Mouse (Mus musculus) hindbrain, embryonic 16.5 days (tissue): ENCODE data around the gene Kdm1b. TPM values are rescaled to one million over a fixed set of nuclear protein-coding genes. Genes with fewer than 3 reads are reported as not detected.

Source experiments
- ATAC-seq: fragments of 200-750 bp; cut with Nextera tagmentation; 2 replicates; pipeline ENCODE4 v1.8.0; 2017; ENCODE audit warnings: moderate TSS enrichment, moderate library complexity
- H3K27ac ChIP-seq: fragments of 300-500 bp; sonication (generic); 2 replicates; pipeline ENCODE4 v1.5.1; 2014; ENCODE audit warnings: low read depth, mild to moderate bottlenecking, control low read depth, low read length, moderate library complexity
- H3K27me3 ChIP-seq: fragments of 300-500 bp; sonication (generic); replicated peaks from 2 replicates; pipeline ENCODE4 v1.6.1; 2014; ENCODE audit warnings: low read length; ENCODE audit not compliant: control insufficient read depth, insufficient read depth
- H3K36me3 ChIP-seq: fragments of 300-500 bp; sonication (generic); 2 replicates; pipeline ENCODE4 v1.6.1; 2014; ENCODE audit warnings: mild to moderate bottlenecking, low read length, moderate library complexity, mixed read lengths; ENCODE audit not compliant: control insufficient read depth, insufficient read depth
- H3K4me1 ChIP-seq: fragments of 300-500 bp; sonication (generic); 2 replicates; pipeline ENCODE4 v1.6.1; 2014; ENCODE audit warnings: low read depth, low read length; ENCODE audit not compliant: control insufficient read depth, insufficient read depth
- H3K4me2 ChIP-seq: fragments of 300-500 bp; sonication (generic); 2 replicates; pipeline ENCODE4 v1.6.1; 2014; ENCODE audit warnings: mild to moderate bottlenecking, low read length, control low read depth, moderate library complexity
- H3K4me3 ChIP-seq: fragments of 300-500 bp; sonication (generic); 2 replicates; pipeline ENCODE4 v1.5.1; 2014; ENCODE audit warnings: mild to moderate bottlenecking, low read length, control low read depth, moderate library complexity
- H3K9ac ChIP-seq: fragments of 300-500 bp; sonication (generic); 2 replicates; pipeline ENCODE4 v1.6.1; 2014; ENCODE audit warnings: low read depth, mild to moderate bottlenecking, control low read depth, low read length, moderate library complexity
- H3K9me3 ChIP-seq: fragments of 300-500 bp; sonication (generic); 2 replicates; pipeline ENCODE4 v1.6.1; 2014; ENCODE audit warnings: mild to moderate bottlenecking, low read length, moderate library complexity; ENCODE audit not compliant: control insufficient read depth
- WGBS: fragments of 180-500 bp; shearing (Covaris S2); extraction: QIAGEN DNeasy Blood & Tissue Kit; methylation state at CpG from one replicate; pipeline ENCODE4 v1.1.7; 2014; 5-methylcytosine and 5-hydroxymethylcytosine counted together
- polyA plus RNA-seq: library from polyadenylated mRNA; unstranded; fragments of >200 nt; fragmentation: Nextera tagmentation; extraction: Ambion mirVana; gene quantifications from 2 replicates; pipeline ENCODE4 v1.2.1, GENCODE M21; 2015

The Kdm1b gene
- polyA plus RNA-seq, 1 experiment from 2014 or later: 17.5 TPM

- Histone ChIP-seq H3K4me1 (no peaks in the 10 kb centered on the region), H3K27ac (no peak overlapping the region), H3K9ac (no peak overlapping the region), H3K27me3 (no peaks in the 10 kb centered on the region), H3K4me2 (no peak overlapping the region), H3K4me3 (no peak overlapping the region), H3K36me3 (peaks cover 31% of the 10 kb centered on the region), H3K9me3 (no peaks in the 10 kb centered on the region)
- 91% methylated on average over 4 of the region's 4 CpGs for WGBS
- ATAC-seq: no peak
Measured at GRCm38 (mm10) chr13:47050009-47050408, 6.7 kb downstream of the Kdm1b start.

- no peak overlapping the region for H3K4me2 ChIP-seq
- ATAC-seq: no peak
- no peaks in the 10 kb centered on the region for H3K4me1 ChIP-seq
- no peaks in the 10 kb centered on the region for H3K27me3 ChIP-seq
- no peak overlapping the region for H3K27ac ChIP-seq
- no peaks in the 10 kb centered on the region for H3K9me3 ChIP-seq
- no peak overlapping the region for H3K4me3 ChIP-seq
- peaks cover 30% of the 10 kb centered on the region for H3K36me3 ChIP-seq
- 32% methylated on average over 10 of the region's 10 CpGs for WGBS
- no peak overlapping the region for H3K9ac ChIP-seq
Measured at GRCm38 (mm10) chr13:47053971-47054370, 10.7 kb downstream of the Kdm1b start.

GRCm38 (mm10) chr13:47056126-47056525 is 12.8 kb downstream of the Kdm1b start:
- H3K27ac ChIP-seq: no peak overlapping the region
- no peaks in the 10 kb centered on the region for H3K9me3 ChIP-seq
- H3K4me1 ChIP-seq: no peaks in the 10 kb centered on the region
- peaks cover 24% of the 10 kb centered on the region for H3K36me3 ChIP-seq
- no peak overlapping the region for H3K4me3 ChIP-seq
- WGBS: 87% methylated on average over 11 of the region's 11 CpGs
- no peak overlapping the region for H3K4me2 ChIP-seq
- no peaks in the 10 kb centered on the region for H3K27me3 ChIP-seq
- no peak for ATAC-seq
- no peak overlapping the region for H3K9ac ChIP-seq

- H3K4me1 ChIP-seq: no peaks in the 10 kb centered on the region
- no peak for ATAC-seq
- no peak overlapping the region for H3K27ac ChIP-seq
- H3K9ac ChIP-seq: no peak overlapping the region
- H3K27me3 ChIP-seq: no peaks in the 10 kb centered on the region
- H3K4me2 ChIP-seq: no peak overlapping the region
- WGBS: 92% methylated on average over 5 of the region's 5 CpGs
- H3K4me3 ChIP-seq: no peak overlapping the region
- H3K9me3 ChIP-seq: no peaks in the 10 kb centered on the region
- H3K36me3 ChIP-seq: peaks cover 21% of the 10 kb centered on the region
Measured at GRCm38 (mm10) chr13:47056781-47057180, 13.5 kb downstream of the Kdm1b start.

GRCm38 (mm10) chr13:47062756-47063155 is 19.5 kb downstream of the Kdm1b start:
- no peak overlapping the region for H3K4me2 ChIP-seq
- 96% methylated on average over 17 of the region's 17 CpGs for WGBS
- ATAC-seq: no peak
- no peaks in the 10 kb centered on the region for H3K27me3 ChIP-seq
- peaks cover 22% of the 10 kb centered on the region for H3K36me3 ChIP-seq
- H3K9ac ChIP-seq: no peak overlapping the region
- no peaks in the 10 kb centered on the region for H3K9me3 ChIP-seq
- H3K4me3 ChIP-seq: no peak overlapping the region
- H3K4me1 ChIP-seq: no peaks in the 10 kb centered on the region
- H3K27ac ChIP-seq: no peak overlapping the region

- ATAC-seq: no peak
- H3K27me3 ChIP-seq: no peaks in the 10 kb centered on the region
- H3K27ac ChIP-seq: no peak overlapping the region
- peaks cover 28% of the 10 kb centered on the region for H3K36me3 ChIP-seq
- H3K9me3 ChIP-seq: no peaks in the 10 kb centered on the region
- no peak overlapping the region for H3K4me2 ChIP-seq
- WGBS: 77% methylated on average over 15 of the region's 15 CpGs
- H3K4me3 ChIP-seq: no peak overlapping the region
- H3K9ac ChIP-seq: no peak overlapping the region
- no peaks in the 10 kb centered on the region for H3K4me1 ChIP-seq
Measured at GRCm38 (mm10) chr13:47063985-47064760, 20.9 kb downstream of the Kdm1b start.

GRCm38 (mm10) chr13:47066516-47066915 is 23.2 kb downstream of the Kdm1b start:
- no peak overlapping the region for H3K9ac ChIP-seq
- peaks cover 21% of the 10 kb centered on the region for H3K36me3 ChIP-seq
- H3K9me3 ChIP-seq: no peaks in the 10 kb centered on the region
- H3K4me2 ChIP-seq: no peak overlapping the region
- no peaks in the 10 kb centered on the region for H3K4me1 ChIP-seq
- H3K27ac ChIP-seq: no peak overlapping the region
- ATAC-seq: no peak
- 96% methylated on average over 10 of the region's 10 CpGs for WGBS
- H3K4me3 ChIP-seq: no peak overlapping the region
- no peaks in the 10 kb centered on the region for H3K27me3 ChIP-seq

GRCm38 (mm10) chr13:47067001-47067400 is 23.7 kb downstream of the Kdm1b start:
- WGBS: 93% methylated on average over 6 of the region's 6 CpGs
- Histone ChIP-seq H3K36me3 (peaks cover 24% of the 10 kb centered on the region), H3K4me1 (no peaks in the 10 kb centered on the region), H3K4me3 (no peak overlapping the region), H3K27ac (no peak overlapping the region), H3K9ac (no peak overlapping the region), H3K27me3 (no peaks in the 10 kb centered on the region), H3K4me2 (no peak overlapping the region), H3K9me3 (no peaks in the 10 kb centered on the region)
- ATAC-seq: no peak

- no peak overlapping the region for H3K4me3 ChIP-seq
- H3K27ac ChIP-seq: no peak overlapping the region
- 81% methylated on average over 15 of the region's 15 CpGs for WGBS
- no peak overlapping the region for H3K9ac ChIP-seq
- H3K9me3 ChIP-seq: no peaks in the 10 kb centered on the region
- H3K4me1 ChIP-seq: no peaks in the 10 kb centered on the region
- H3K4me2 ChIP-seq: no peak overlapping the region
- peaks cover 18% of the 10 kb centered on the region for H3K36me3 ChIP-seq
- no peak for ATAC-seq
- H3K27me3 ChIP-seq: no peaks in the 10 kb centered on the region
Measured at GRCm38 (mm10) chr13:47070329-47071080, 27.2 kb downstream of the Kdm1b start.
